Mouse (Mus musculus): ENCODE results near the gene Nlrp6. TPM values are rescaled to one million over a fixed set of nuclear protein-coding genes. Genes with fewer than 3 reads are reported as not detected.
"Not testable (repeated sequence)": the region's sequence is repeated elsewhere in the genome, so short reads cannot be mapped to it uniquely, and the experiment has no call there.

The Nlrp6 gene
- polyA plus RNA-seq, 1 experiment = not detected

- no peaks in the 10 kb centered on the region for H3K27me3 ChIP-seq (ENCODE audit: control insufficient read depth, insufficient read depth, low read length, poor library complexity, severe bottlenecking)
- no peaks in the 10 kb centered on the region for H3K9me3 ChIP-seq (replicated peaks; ENCODE audit: control insufficient read depth, insufficient read depth, low read length, poor library complexity, severe bottlenecking)
- peaks cover 5% of the 10 kb centered on the region for H3K4me1 ChIP-seq (ENCODE audit: control insufficient read depth, insufficient read depth, low read length)
- H3K4me3 ChIP-seq (ENCODE audit: low read depth, low read length) = no peak overlapping the region
- H3K9ac ChIP-seq (ENCODE audit: low read depth, poor library complexity, severe bottlenecking) = 0 out of 2 replicates have a peak overlapping the region, but pooled peaks have one; percentile 3
- TF ChIP-seq CTCF (IDR thresholded peaks at IDR 0.05; ENCODE audit: low read depth, low read length) (no peak), EP300 (IDR thresholded peaks at IDR 0.05; ENCODE audit: insufficient read depth, low read depth, low read length) (no peak), POLR2A (IDR thresholded peaks at IDR 0.05; ENCODE audit: insufficient read depth, low read length) (no peak)
- peaks cover under 1% of the 10 kb centered on the region; the same call in 1 of the 2 replicates for H3K36me3 ChIP-seq (ENCODE audit: control insufficient read depth, insufficient read depth, low read length, poor library complexity, severe bottlenecking)
- H3K27ac ChIP-seq (ENCODE audit: insufficient read depth, low read length) = peak overlapping the region; percentile 94
Measured at GRCm38 (mm10) chr7:140974940-140975339, 54.2 kb downstream of the Nlrp6 start.

GRCm38 (mm10) chr7:140975465-140975864 is 54.8 kb downstream of the Nlrp6 start:
- H3K36me3 ChIP-seq (ENCODE audit: control insufficient read depth, insufficient read depth, low read length, poor library complexity, severe bottlenecking) = no peaks in the 10 kb centered on the region; the same call in 1 of the 2 replicates
- no peak overlapping the region for H3K4me3 ChIP-seq (ENCODE audit: low read depth, low read length)
- H3K9ac ChIP-seq (ENCODE audit: low read depth, poor library complexity, severe bottlenecking) = 0 out of 2 replicates have a peak overlapping the region, but pooled peaks have one; percentile 3
- H3K4me1 ChIP-seq (ENCODE audit: control insufficient read depth, insufficient read depth, low read length) = peaks cover 5% of the 10 kb centered on the region
- H3K27me3 ChIP-seq (ENCODE audit: control insufficient read depth, insufficient read depth, low read length, poor library complexity, severe bottlenecking) = no peaks in the 10 kb centered on the region
- H3K9me3 ChIP-seq (replicated peaks; ENCODE audit: control insufficient read depth, insufficient read depth, low read length, poor library complexity, severe bottlenecking) = no peaks in the 10 kb centered on the region
- H3K27ac ChIP-seq (ENCODE audit: insufficient read depth, low read length) = peak overlapping the region; percentile 94; the same call in 1 of the 2 replicates
- TF ChIP-seq POLR2A (IDR thresholded peaks at IDR 0.05; ENCODE audit: insufficient read depth, low read length) (no peak), EP300 (IDR thresholded peaks at IDR 0.05; ENCODE audit: insufficient read depth, low read depth, low read length) (0 out of 2 replicates have a peak, but pooled peaks have one; percentile 32)

GRCm38 (mm10) chr7:140976720-140977119 is 56.0 kb downstream of the Nlrp6 start:
- not testable (repeated sequence) for H3K9me3 ChIP-seq (replicated peaks; ENCODE audit: control insufficient read depth, insufficient read depth, low read length, poor library complexity, severe bottlenecking); H3K4me3 ChIP-seq (ENCODE audit: low read depth, low read length); H3K27me3 ChIP-seq (ENCODE audit: control insufficient read depth, insufficient read depth, low read length, poor library complexity, severe bottlenecking); H3K9ac ChIP-seq (ENCODE audit: low read depth, poor library complexity, severe bottlenecking); H3K4me1 ChIP-seq (ENCODE audit: control insufficient read depth, insufficient read depth, low read length); H3K36me3 ChIP-seq (ENCODE audit: control insufficient read depth, insufficient read depth, low read length, poor library complexity, severe bottlenecking)
- H3K27ac ChIP-seq (ENCODE audit: insufficient read depth, low read length) = peak overlapping the region; percentile 82

Other genes with a start within 250 kb of the Nlrp6 start
- not detected in 2 replicates for gene Olfr45, start 239.0 kb upstream of the Nlrp6 start, polyA plus RNA-seq (2011; ENCODE audit: insufficient read depth, insufficient read length, low read depth, missing spikeins)
- not detected in 2 replicates for gene Olfr541, start 223.6 kb upstream of the Nlrp6 start, polyA plus RNA-seq (2011; ENCODE audit: insufficient read depth, insufficient read length, low read depth, missing spikeins)
- gene Cyp2e1, start 157.2 kb upstream of the Nlrp6 start, polyA plus RNA-seq (2011; ENCODE audit: insufficient read depth, insufficient read length, low read depth, missing spikeins) = not detected in 2 replicates
- 3.7 and 3.9 TPM in 2 replicates for gene Syce1, start 133.1 kb upstream of the Nlrp6 start, polyA plus RNA-seq (2011; ENCODE audit: insufficient read depth, insufficient read length, low read depth, missing spikeins)
- gene Zfp941, start 98.7 kb upstream of the Nlrp6 start, polyA plus RNA-seq (2011; ENCODE audit: insufficient read depth, insufficient read length, low read depth, missing spikeins) = 14.5 and 23.4 TPM in 2 replicates
- 13.1 and 15.2 TPM in 2 replicates for gene Urah, start 85.9 kb upstream of the Nlrp6 start, polyA plus RNA-seq (2011; ENCODE audit: insufficient read depth, insufficient read length, low read depth, missing spikeins)
- not detected in 2 replicates for gene Scgb1c1, start 75.4 kb upstream of the Nlrp6 start, polyA plus RNA-seq (2011; ENCODE audit: insufficient read depth, insufficient read length, low read depth, missing spikeins)
- gene Odf3, start 73.1 kb upstream of the Nlrp6 start, polyA plus RNA-seq (2011; ENCODE audit: insufficient read depth, insufficient read length, low read depth, missing spikeins) = not detected in 2 replicates
- gene Gm45785, start 64.6 kb upstream of the Nlrp6 start, polyA plus RNA-seq (2011; ENCODE audit: insufficient read depth, insufficient read length, low read depth, missing spikeins) = not detected in 2 replicates
- gene Ric8a, start 63.9 kb upstream of the Nlrp6 start, polyA plus RNA-seq (2011; ENCODE audit: insufficient read depth, insufficient read length, low read depth, missing spikeins) = 23.3 and 26.3 TPM in 2 replicates
- 14.0 and 18.3 TPM in 2 replicates for gene Bet1l, start 63.3 kb upstream of the Nlrp6 start, polyA plus RNA-seq (2011; ENCODE audit: insufficient read depth, insufficient read length, low read depth, missing spikeins)
- 246 and 251 TPM in 2 replicates for gene Psmd13, start 38.9 kb upstream of the Nlrp6 start, polyA plus RNA-seq (2011; ENCODE audit: insufficient read depth, insufficient read length, low read depth, missing spikeins)
- gene Sirt3, start 38.6 kb upstream of the Nlrp6 start, polyA plus RNA-seq (2011; ENCODE audit: insufficient read depth, insufficient read length, low read depth, missing spikeins) = 17.4 and 17.9 TPM in 2 replicates
- not detected in 2 replicates for gene Cox8b, start 20.5 kb upstream of the Nlrp6 start, polyA plus RNA-seq (2011; ENCODE audit: insufficient read depth, insufficient read length, low read depth, missing spikeins)
- gene Pgghg, start 20.5 kb downstream of the Nlrp6 start, polyA plus RNA-seq (2011; ENCODE audit: insufficient read depth, insufficient read length, low read depth, missing spikeins) = 9.4 and 9.7 TPM in 2 replicates
- gene Ifitm5, start 29.4 kb downstream of the Nlrp6 start, polyA plus RNA-seq (2011; ENCODE audit: insufficient read depth, insufficient read length, low read depth, missing spikeins) = 1.8 and 3.9 TPM in 2 replicates
- gene Gm45717, start 35.0 kb downstream of the Nlrp6 start, polyA plus RNA-seq (2011; ENCODE audit: insufficient read depth, insufficient read length, low read depth, missing spikeins) = 3.1 TPM in 1 of 2 replicates, not detected in the other
- 720 and 786 TPM in 2 replicates for gene Ifitm2, start 35.1 kb downstream of the Nlrp6 start, polyA plus RNA-seq (2011; ENCODE audit: insufficient read depth, insufficient read length, low read depth, missing spikeins)
- 501 and 504 TPM in 2 replicates for gene Ifitm1, start 46.3 kb downstream of the Nlrp6 start, polyA plus RNA-seq (2011; ENCODE audit: insufficient read depth, insufficient read length, low read depth, missing spikeins)
- gene Ifitm3, start 89.9 kb downstream of the Nlrp6 start, polyA plus RNA-seq (2011; ENCODE audit: insufficient read depth, insufficient read length, low read depth, missing spikeins) = 410 and 433 TPM in 2 replicates
- not detected in 2 replicates for gene Ifitm6, start 97.0 kb downstream of the Nlrp6 start, polyA plus RNA-seq (2011; ENCODE audit: insufficient read depth, insufficient read length, low read depth, missing spikeins)
- not detected in 2 replicates for gene Gm17387, start 108.2 kb downstream of the Nlrp6 start, polyA plus RNA-seq (2011; ENCODE audit: insufficient read depth, insufficient read length, low read depth, missing spikeins)
- 18.3 and 22.2 TPM in 2 replicates for gene B4galnt4, start 140.2 kb downstream of the Nlrp6 start, polyA plus RNA-seq (2011; ENCODE audit: insufficient read depth, insufficient read length, low read depth, missing spikeins)
- 19.6 and 22.0 TPM in 2 replicates for gene Pkp3, start 157.3 kb downstream of the Nlrp6 start, polyA plus RNA-seq (2011; ENCODE audit: insufficient read depth, insufficient read length, low read depth, missing spikeins)
- gene Sigirr, start 179.7 kb downstream of the Nlrp6 start, polyA plus RNA-seq (2011; ENCODE audit: insufficient read depth, insufficient read length, low read depth, missing spikeins) = 15.4 and 23.2 TPM in 2 replicates
- 19.1 and 22.1 TPM in 2 replicates for gene Ano9, start 196.9 kb downstream of the Nlrp6 start, polyA plus RNA-seq (2011; ENCODE audit: insufficient read depth, insufficient read length, low read depth, missing spikeins)
- gene Ptdss2, start 201.5 kb downstream of the Nlrp6 start, polyA plus RNA-seq (2011; ENCODE audit: insufficient read depth, insufficient read length, low read depth, missing spikeins) = 42.5 and 55.3 TPM in 2 replicates